Mouse (Mus musculus): ENCODE results near the gene 4933407L21Rik.

The 4933407L21Rik gene

GRCm38 (mm10) chr1:85908754-85909590, 19.3 kb upstream of the 4933407L21Rik start:
- ChIA-PET POLR2A (interaction anchor here in 2 of 4 experiments (0.7 to 1.0 kb wide), 2 partner anchors 183 to 279 kb away, joined by 3 read pairs; no protein-coding TSS in a partner anchor), CTCF (no interaction called here)

GRCm38 (mm10) chr1:85913078-85913755, 15.1 kb upstream of the 4933407L21Rik start:
- ChIA-PET CTCF (interaction anchor here in 1 of 4 experiments (1.2 kb wide), 1 partner anchor 14 kb away, joined by 3 read pairs; no protein-coding TSS in a partner anchor), POLR2A (interaction anchor here in 1 of 4 experiments (1.2 kb wide), 1 partner anchor 14 kb away, joined by 4 read pairs; no protein-coding TSS in a partner anchor)

GRCm38 (mm10) chr1:85915890-85916289, 12.4 kb upstream of the 4933407L21Rik start:
- ChIA-PET POLR2A (interaction anchor here in 1 of 4 experiments (1.1 kb wide), 1 partner anchor 13 kb away, joined by 4 read pairs; no protein-coding TSS in a partner anchor), CTCF (no interaction called here)

GRCm38 (mm10) chr1:85916830-85917450, 11.3 kb upstream of the 4933407L21Rik start:
- POLR2A ChIA-PET = interaction anchor here in 1 of 4 experiments (1.1 kb wide), 1 partner anchor 12 kb away, joined by 4 read pairs; no protein-coding TSS in a partner anchor
- CTCF ChIA-PET = no interaction called here

- CTCF ChIA-PET = no interaction called here
- POLR2A ChIA-PET = no interaction called here
Observed at GRCm38 (mm10) chr1:85919621-85920020, 8.7 kb upstream of the 4933407L21Rik start.

GRCm38 (mm10) chr1:85921725-85922124, 6.6 kb upstream of the 4933407L21Rik start:
- POLR2A ChIA-PET = no interaction called here
- CTCF ChIA-PET = interaction anchor here in 1 of 4 experiments (0.7 kb wide), 1 partner anchor 69 kb away, joined by 3 read pairs; no protein-coding TSS in a partner anchor

GRCm38 (mm10) chr1:85922127-85922864, 6.0 kb upstream of the 4933407L21Rik start:
- CTCF ChIA-PET = no interaction called here
- POLR2A ChIA-PET = no interaction called here

- CTCF ChIA-PET = no interaction called here
- POLR2A ChIA-PET = no interaction called here
Observed at GRCm38 (mm10) chr1:85922865-85923211, 5.4 kb upstream of the 4933407L21Rik start.

GRCm38 (mm10) chr1:85925183-85925582, 3.1 kb upstream of the 4933407L21Rik start:
- ChIA-PET CTCF (no interaction called here), POLR2A (no interaction called here)

GRCm38 (mm10) chr1:85928688-85929065, 394 bp downstream of the 4933407L21Rik start:
- ChIA-PET POLR2A (interaction anchor here in 2 of 4 experiments (0.6 to 1.5 kb wide), 4 partner anchors 11 to 162 kb away, joined by 3 to 6 read pairs (median 4); no protein-coding TSS in a partner anchor), CTCF (interaction anchor here in 2 of 4 experiments (1.1 to 1.3 kb wide), 3 partner anchors 18 to 1943 kb away, joined by 3 to 6 read pairs (median 4); no protein-coding TSS in a partner anchor)

GRCm38 (mm10) chr1:85929406-85929805, 1.1 kb downstream of the 4933407L21Rik start:
- ChIA-PET POLR2A (interaction anchor here in 1 of 4 experiments (0.6 to 1.5 kb wide), 3 partner anchors 10 to 349 kb away, joined by 4 to 5 read pairs (median 4); no protein-coding TSS in a partner anchor), CTCF (interaction anchor here in 3 of 4 experiments (0.6 to 1.3 kb wide), 7 partner anchors 19 to 1942 kb away, joined by 3 to 6 read pairs (median 4); no protein-coding TSS in a partner anchor)

- ChIA-PET CTCF (no interaction called here), POLR2A (interaction anchor here in 1 of 4 experiments (0.6 kb wide), 1 partner anchor 413 kb away, joined by 4 read pairs; no protein-coding TSS in a partner anchor)
Observed at GRCm38 (mm10) chr1:85931170-85931569, 2.9 kb downstream of the 4933407L21Rik start.

- ChIA-PET POLR2A (interaction anchor here in 2 of 4 experiments (0.6 to 0.9 kb wide), 3 partner anchors 24 to 124 kb away, joined by 3 to 5 read pairs (median 4); no protein-coding TSS in a partner anchor), CTCF (interaction anchor here in 2 of 4 experiments (0.6 to 1.6 kb wide), 4 partner anchors 74 to 634 kb away, joined by 4 to 6 read pairs (median 6); no protein-coding TSS in a partner anchor)
Observed at GRCm38 (mm10) chr1:85933226-85933625, 4.9 kb downstream of the 4933407L21Rik start.

- CTCF ChIA-PET = interaction anchor here in 3 of 4 experiments (0.6 to 1.6 kb wide), 8 partner anchors 73 to 634 kb away, joined by 3 to 7 read pairs (median 4); no protein-coding TSS in a partner anchor
- POLR2A ChIA-PET = interaction anchor here in 2 of 4 experiments (0.6 to 0.9 kb wide), 4 partner anchors 23 to 137 kb away, joined by 3 to 5 read pairs (median 4); no protein-coding TSS in a partner anchor
Observed at GRCm38 (mm10) chr1:85933631-85934465, 5.6 kb downstream of the 4933407L21Rik start.

GRCm38 (mm10) chr1:85934560-85934959, 6.3 kb downstream of the 4933407L21Rik start:
- ChIA-PET CTCF (interaction anchor here (0.6 to 1.6 kb wide), 8 partner anchors 39 to 125 kb away, joined by 3 to 10 read pairs (median 4); no protein-coding TSS in a partner anchor), POLR2A (interaction anchor here in 1 of 4 experiments (0.8 kb wide), 1 partner anchor 137 kb away, joined by 3 read pairs; no protein-coding TSS in a partner anchor)

- ChIA-PET POLR2A (interaction anchor here in 1 of 4 experiments (1.1 kb wide), 1 partner anchor 124 kb away, joined by 3 read pairs; no protein-coding TSS in a partner anchor), CTCF (interaction anchor here (0.5 to 1.5 kb wide), 13 partner anchors 22 to 481 kb away, joined by 3 to 10 read pairs (median 4); no protein-coding TSS in a partner anchor)
Observed at GRCm38 (mm10) chr1:85935148-85935852, 7.0 kb downstream of the 4933407L21Rik start.
